Mouse (Mus musculus) MEL (cell line): Measurements from ENCODE around the gene Sapcd1. TPM values are rescaled to one million over a fixed set of nuclear protein-coding genes. Genes with fewer than 3 reads are reported as not detected.

Experiments
- DNase-seq: peaks from one replicate; pipeline ENCODE4 v3.0.0; 2011; ENCODE audit warnings: low read depth, low spot score
- H3K27ac ChIP-seq: 2 replicates; pipeline ENCODE4 v1.5.1; 2012; ENCODE audit warnings: low read depth, mild to moderate bottlenecking, control low read depth, low read length, moderate library complexity; ENCODE audit not compliant: control insufficient read depth
- H3K27me3 ChIP-seq, 2 experiments: fragments of 150-350 bp in 1 of 2; sonication (generic) in 1 of 2; 2 replicates each; pipeline ENCODE4 v1.6.1; 2012; ENCODE audit warnings: low read length in 2 of 2, mild to moderate bottlenecking in 2 of 2, improper control_type of control experiment in 1 of 2, moderate library complexity in 1 of 2; ENCODE audit not compliant: insufficient read depth in 2 of 2, control insufficient read depth in 1 of 2
- H3K36me3 ChIP-seq, 2 experiments: 2 replicates each; pipeline ENCODE4 v1.6.1; 2012 to 2014; ENCODE audit warnings: low read length in 2 of 2, improper control_type of control experiment in 1 of 2, inconsistent platforms in 1 of 2, mild to moderate bottlenecking in 1 of 2; ENCODE audit not compliant: insufficient read depth in 2 of 2, control insufficient read depth in 1 of 2
- H3K4me1 ChIP-seq, 2 experiments: fragments of 150-350 bp in 1 of 2; sonication (generic) in 1 of 2; 2 replicates each; pipeline ENCODE4 v1.6.1; 2012; ENCODE audit warnings: low read length in 2 of 2, improper control_type of control experiment in 1 of 2, mild to moderate bottlenecking in 1 of 2; ENCODE audit not compliant: insufficient read depth in 2 of 2, control insufficient read depth in 1 of 2
- H3K4me3 ChIP-seq, 2 experiments: fragments of 150-350 bp in 1 of 2; sonication (generic) in 1 of 2; 2 replicates each; pipeline ENCODE4 v1.5.1; 2012; ENCODE audit warnings: low read depth in 2 of 2, low read length in 2 of 2, mild to moderate bottlenecking in 2 of 2, moderate library complexity in 2 of 2, control low read depth in 1 of 2, improper control_type of control experiment in 1 of 2; ENCODE audit not compliant: control insufficient read depth in 1 of 2, insufficient read depth in 1 of 2
- H3K79me2 ChIP-seq: 2 replicates; pipeline ENCODE4 v1.6.1; 2012; ENCODE audit warnings: mild to moderate bottlenecking, low read length, moderate library complexity; ENCODE audit not compliant: control insufficient read depth, poor library complexity, insufficient read depth
- H3K9ac ChIP-seq: 2 replicates; pipeline ENCODE4 v1.6.1; 2012; ENCODE audit warnings: low read depth, mild to moderate bottlenecking, control low read depth, low read length, moderate library complexity; ENCODE audit not compliant: control insufficient read depth, poor library complexity, severe bottlenecking
- H3K9me3 ChIP-seq: fragments of 150-350 bp; sonication (generic); replicated peaks from 2 replicates; pipeline ENCODE4 v1.6.1; 2012; ENCODE audit warnings: mild to moderate bottlenecking, low read length, improper control_type of control experiment, moderate library complexity; ENCODE audit not compliant: insufficient read depth
- CHD1 ChIP-seq: IDR thresholded peaks from 2 replicates; pipeline ENCODE4 v1.6.1; 2012; ENCODE audit warnings: low read depth, mild to moderate bottlenecking, inconsistent platforms, low read length, improper control_type of control experiment
- CHD2 ChIP-seq: IDR thresholded peaks from 2 replicates; pipeline ENCODE4 v1.6.1; 2011; ENCODE audit warnings: low read length, improper control_type of control experiment
- E2F4 ChIP-seq: IDR thresholded peaks from 2 replicates; pipeline ENCODE4 v1.6.1; 2011; ENCODE audit warnings: low read depth, low read length, improper control_type of control experiment, borderline replicate concordance
- ELF1 ChIP-seq: IDR thresholded peaks from 2 replicates; pipeline ENCODE4 v1.6.1; 2014; ENCODE audit warnings: low read depth, mild to moderate bottlenecking, inconsistent platforms, low read length, improper control_type of control experiment, moderate library complexity
- EP300 ChIP-seq, 2 experiments: IDR thresholded peaks; 2 replicates each; pipeline ENCODE4 v1.6.1; 2011; ENCODE audit warnings: improper control_type of control experiment in 2 of 2, low read length in 2 of 2, low read depth in 1 of 2, mild to moderate bottlenecking in 1 of 2
- ETS1 ChIP-seq: IDR thresholded peaks from 2 replicates; pipeline ENCODE4 v1.6.1; 2012; ENCODE audit warnings: low read depth, mild to moderate bottlenecking, inconsistent platforms, low read length, improper control_type of control experiment, moderate library complexity
- GABPA ChIP-seq: IDR thresholded peaks from 2 replicates; pipeline ENCODE4 v1.6.1; 2012; ENCODE audit warnings: low read depth, mild to moderate bottlenecking, inconsistent platforms, low read length, improper control_type of control experiment, moderate library complexity
- GATA1 ChIP-seq: IDR thresholded peaks from 2 replicates; pipeline ENCODE4 v1.6.1; 2011; ENCODE audit warnings: low read depth, low read length, improper control_type of control experiment
- HCFC1 ChIP-seq: IDR thresholded peaks from 2 replicates; pipeline ENCODE4 v1.6.1; 2012; ENCODE audit warnings: low read depth, mild to moderate bottlenecking, inconsistent platforms, low read length, improper control_type of control experiment, moderate library complexity
- JUND ChIP-seq: IDR thresholded peaks from 2 replicates; pipeline ENCODE4 v1.6.1; 2011; ENCODE audit warnings: low read depth, mild to moderate bottlenecking, improper control_type of control experiment, low read length
- KAT2A ChIP-seq: conservative IDR thresholded peaks from 2 replicates; pipeline ENCODE4 v1.6.1; 2012; ENCODE audit warnings: low read depth, low read length, improper control_type of control experiment, inconsistent platforms
- MAFK ChIP-seq: IDR thresholded peaks from 2 replicates; pipeline ENCODE4 v1.6.1; 2011; ENCODE audit warnings: low read depth, mild to moderate bottlenecking, low read length, improper control_type of control experiment, borderline replicate concordance
- MAX ChIP-seq: IDR thresholded peaks from 2 replicates; pipeline ENCODE4 v1.6.1; 2011; ENCODE audit warnings: low read length, improper control_type of control experiment
- MAZ ChIP-seq: IDR thresholded peaks from 2 replicates; pipeline ENCODE4 v1.6.1; 2012; ENCODE audit warnings: low read depth, mild to moderate bottlenecking, inconsistent platforms, low read length, improper control_type of control experiment
- MEF2A ChIP-seq: IDR thresholded peaks from 2 replicates; pipeline ENCODE4 v1.6.1; 2014; ENCODE audit warnings: low read depth, mild to moderate bottlenecking, inconsistent platforms, low read length, improper control_type of control experiment; ENCODE audit not compliant: poor library complexity, insufficient replicate concordance, severe bottlenecking; ENCODE audit errors: extremely low read depth
- MXI1 ChIP-seq: IDR thresholded peaks from 2 replicates; pipeline ENCODE4 v1.6.1; 2011; ENCODE audit warnings: mild to moderate bottlenecking, low read depth, low read length, improper control_type of control experiment
- MYB ChIP-seq: IDR thresholded peaks from 2 replicates; pipeline ENCODE4 v1.6.1; 2011; ENCODE audit warnings: mild to moderate bottlenecking, low read depth, low read length, improper control_type of control experiment
- MYC ChIP-seq: IDR thresholded peaks from 2 replicates; pipeline ENCODE4 v1.6.1; 2011; ENCODE audit warnings: low read depth, mild to moderate bottlenecking, low read length, improper control_type of control experiment, moderate library complexity
- NELFE ChIP-seq: IDR thresholded peaks from 2 replicates; pipeline ENCODE4 v1.6.1; 2011; ENCODE audit warnings: low read depth, low read length, improper control_type of control experiment
- POLR2A ChIP-seq, 2 experiments: IDR thresholded peaks; 2 replicates each; pipeline ENCODE4 v1.6.1; 2011 to 2012; ENCODE audit warnings: low read length in 2 of 2, mild to moderate bottlenecking in 2 of 2, control low read depth in 1 of 2, improper control_type of control experiment in 1 of 2, low read depth in 1 of 2, moderate library complexity in 1 of 2; ENCODE audit not compliant: control insufficient read depth in 1 of 2, insufficient read depth in 1 of 2, poor library complexity in 1 of 2
- POLR2AphosphoS2 ChIP-seq: IDR thresholded peaks from 2 replicates; pipeline ENCODE4 v1.6.1; 2011; ENCODE audit warnings: low read length, improper control_type of control experiment
- POLR2AphosphoS5 ChIP-seq: IDR thresholded peaks from 2 replicates; pipeline ENCODE4 v1.6.1; 2012; ENCODE audit warnings: low read depth, borderline replicate concordance, mild to moderate bottlenecking, inconsistent platforms, low read length, moderate library complexity, mixed read lengths
- RCOR1 ChIP-seq: IDR thresholded peaks from 2 replicates; pipeline ENCODE4 v1.6.1; 2012; ENCODE audit warnings: low read depth, mild to moderate bottlenecking, inconsistent platforms, low read length, improper control_type of control experiment
- SIN3A ChIP-seq: IDR thresholded peaks from 2 replicates; pipeline ENCODE4 v1.6.1; 2012; ENCODE audit warnings: low read length, improper control_type of control experiment, inconsistent platforms
- SMC3 ChIP-seq: IDR thresholded peaks from 2 replicates; pipeline ENCODE4 v1.6.1; 2011; ENCODE audit warnings: low read depth, low read length, improper control_type of control experiment
- TBP ChIP-seq: IDR thresholded peaks from 2 replicates; pipeline ENCODE4 v1.8.0; 2011; ENCODE audit warnings: low read depth, low read length, improper control_type of control experiment
- TCF12 ChIP-seq: IDR thresholded peaks from 2 replicates; pipeline ENCODE4 v1.6.1; 2014; ENCODE audit warnings: low read depth, mild to moderate bottlenecking, inconsistent platforms, low read length, improper control_type of control experiment, moderate library complexity
- ZMIZ1 ChIP-seq: IDR thresholded peaks from 2 replicates; pipeline ENCODE4 v1.6.1; 2012; ENCODE audit warnings: low read depth, mild to moderate bottlenecking, inconsistent platforms, low read length, improper control_type of control experiment, moderate library complexity
- ZNF384 ChIP-seq: IDR thresholded peaks from 2 replicates; pipeline ENCODE4 v1.6.1; 2012; ENCODE audit warnings: low read depth, mild to moderate bottlenecking, inconsistent platforms, low read length, improper control_type of control experiment
- polyA plus RNA-seq, 2 experiments: library from polyadenylated mRNA; stranded (reverse) in 1 of 2; unstranded in 1 of 2; fragments of >175 nt in 1 of 2; fragments of >200 nt in 1 of 2; gene quantifications; 2 replicates each; pipeline versions ENCODE4 v1.2.1 to v1.2.4; 2012; ENCODE audit warnings: low replicate concordance in 2 of 2, low read depth in 1 of 2; ENCODE audit not compliant: insufficient read length in 2 of 2, insufficient read depth in 1 of 2, missing spikeins in 1 of 2
- total RNA-seq: library from RNA; depleted of rRNA; stranded (reverse); fragments of 300-350 nt; gene quantifications from 2 replicates; pipeline ENCODE4 v1.2.3, GENCODE M21; 2012

Gene Sapcd1
- total and polyA plus RNA-seq, 3 experiments = 124 to 164 TPM; not detected in 1

GRCm38 (mm10) chr17:35048149-35048931 is 20.5 kb upstream of the Sapcd1 start:
- Histone ChIP-seq H3K4me1 (peaks cover 7 to 51% of the 10 kb centered on the region in 2 experiments), H3K27ac (peak overlapping the region; percentile 98), H3K27me3 (no peaks in the 10 kb centered on the region), H3K79me2 (peaks cover 31% of the 10 kb centered on the region), H3K4me3 (peak overlapping the region; percentile 50 to 52), H3K9ac (peak overlapping the region; percentile 66), H3K36me3 (peaks cover 2 to 39% of the 10 kb centered on the region in 2 experiments), H3K9me3 (no peaks in the 10 kb centered on the region)
- TF ChIP-seq E2F4 (no peak), MAX (no peak), ELF1 (0 out of 2 replicates have a peak, but pooled peaks have one; percentile 45), CHD2 (no peak), RCOR1 (peak; percentile 57), GATA1 (peak; percentile 36; the same call in 1 of the 2 replicates), ZNF384 (peak; percentile 39; the same call in 1 of the 2 replicates), NELFE (peak; percentile 74), TCF12 (peak; percentile 80), ETS1 (peak; percentile 90), KAT2A (no peak), MXI1 (peak; percentile 46), GABPA (no peak), CHD1 (peak; percentile 96; the same call in 1 of the 2 replicates), POLR2AphosphoS5 (no peak), ZMIZ1 (peak; percentile 89), JUND (no peak; the same call in 1 of the 2 replicates), MEF2A (no peak), MAFK (0 out of 2 replicates have a peak, but pooled peaks have one; percentile 37), TBP (peak; percentile 82), MYB (peak; percentile 58; the same call in 1 of the 2 replicates), HCFC1 (0 out of 2 replicates have a peak, but pooled peaks have one; percentile 44), MYC (peak; percentile 55; the same call in 1 of the 2 replicates), POLR2AphosphoS2 (no peak), POLR2A (IDR thresholded peaks at IDR 0.05; ENCODE audit: control insufficient read depth in 1 of 2, insufficient read depth in 1 of 2, low read depth in 1 of 2, low read length in 2 of 2, poor library complexity in 1 of 2) (peak in 1 of 2 experiments; percentile 72; a peak in 2 of 4 replicates), EP300 (IDR thresholded peaks at IDR 0.05; ENCODE audit: low read depth in 1 of 2, low read length in 2 of 2) (peak; percentile 66 to 86; a peak in 3 of 4 replicates), SMC3 (no peak), SIN3A (peak; percentile 70), MAZ (peak; percentile 95)
- DNase-seq = peak; percentile 90
